Comparison of ENCODE assay signal across 1 mouse cellular context in the genomic region with DNA sequence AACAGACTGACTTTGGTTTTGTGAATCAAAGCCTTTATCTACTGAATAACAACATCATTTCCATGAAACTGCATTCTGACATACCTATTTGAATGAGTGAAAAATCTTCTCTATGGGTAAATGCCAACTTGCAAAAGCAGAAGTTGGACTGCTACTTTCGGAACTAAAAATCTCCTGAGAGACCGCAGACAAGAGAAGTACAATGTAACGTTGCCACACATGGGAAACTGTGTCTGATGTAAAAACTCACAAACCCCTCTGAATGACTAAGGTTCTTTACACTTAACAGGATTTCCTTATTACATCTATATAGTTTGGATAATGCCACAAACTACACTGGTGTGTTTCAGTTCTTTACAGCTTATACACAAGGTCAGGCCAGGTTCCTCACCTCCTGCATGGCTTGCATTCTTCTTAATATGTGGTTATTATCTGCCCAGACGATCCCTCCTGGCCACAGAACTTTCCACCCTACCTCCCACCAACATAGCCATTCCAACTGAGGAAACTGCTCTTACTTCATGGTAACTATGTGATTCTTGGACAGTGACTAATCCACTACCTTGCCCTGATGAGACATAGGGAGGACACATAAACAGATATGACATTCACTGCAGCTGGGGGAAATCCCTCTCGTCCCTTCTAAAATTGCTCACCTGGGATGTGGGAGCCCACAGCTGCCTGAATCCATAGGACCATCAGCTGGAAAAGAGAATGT.
TF ChIP-seq lines count a peak whose summit lies in the region.

No protein-coding gene starts in this region.

TF ChIP-seq in CH12.LX, 34 proteins besides CTCF, POLR2A, EP300 and RAD21 (continued from another document):
- peak; percentile 10; the same call in 1 of the 2 replicates for TF ChIP-seq MXI1 (IDR thresholded peaks at IDR 0.05; ENCODE audit: low read depth, low read length)
- TF ChIP-seq RCOR1 (conservative IDR thresholded peaks at IDR 0.05; ENCODE audit: low read depth, low read length): no peak; the same call in 1 of the 2 replicates
- TF ChIP-seq MAZ (IDR thresholded peaks at IDR 0.05; ENCODE audit: low read depth, low read length): 0 out of 2 replicates have a peak, but pooled peaks have one; percentile 42
- no peak for TF ChIP-seq GABPA (IDR thresholded peaks at IDR 0.05; ENCODE audit: insufficient replicate concordance, low read depth, low read length)
- peak; percentile 20; the same call in 1 of the 2 replicates for TF ChIP-seq JUN (IDR thresholded peaks at IDR 0.05; ENCODE audit: insufficient read depth, low read depth, low read length)
- TF ChIP-seq PAX5 (IDR thresholded peaks at IDR 0.05; ENCODE audit: low read length): no peak
- TF ChIP-seq BHLHE40 (IDR thresholded peaks at IDR 0.05; ENCODE audit: low read depth, low read length): peak; percentile 79
- TF ChIP-seq MAX (IDR thresholded peaks at IDR 0.05; ENCODE audit: low read length): 0 out of 2 replicates have a peak, but pooled peaks have one; percentile 17
- peak; percentile 49; the same call in 1 of the 2 replicates for TF ChIP-seq MYC (IDR thresholded peaks at IDR 0.05; ENCODE audit: low read depth, low read length)
